Mouse (Mus musculus) frontal cortex, postnatal 14 days (tissue): ENCODE data around the gene Nrf1.

Source experiments
- DNase-seq, 2 experiments: peaks; one replicate each; pipeline ENCODE4 v3.0.0; 2022; ENCODE audit warnings: low spot score in 2 of 2

The Nrf1 gene

DNA sequence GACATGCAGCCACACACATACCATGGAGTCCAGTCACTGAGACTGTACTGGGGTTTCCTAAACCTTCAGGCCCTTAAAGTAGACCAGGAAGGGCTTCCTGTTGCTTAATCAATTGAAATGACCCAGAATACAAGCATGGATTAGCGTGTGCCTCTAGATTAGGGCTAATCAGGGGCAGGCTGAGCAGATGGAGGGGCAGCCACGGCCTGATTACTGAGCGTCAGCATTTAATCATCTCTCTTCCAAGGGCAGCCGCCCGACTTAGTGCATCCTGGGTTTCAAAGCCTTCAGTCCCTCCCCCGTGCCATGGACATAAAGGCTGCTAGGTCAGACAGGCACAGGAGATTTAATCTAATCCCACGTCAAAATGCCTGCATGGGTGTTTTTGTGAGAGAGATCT lies 99.3 kb downstream of the Nrf1 start:
- no peak for DNase-seq

DNA sequence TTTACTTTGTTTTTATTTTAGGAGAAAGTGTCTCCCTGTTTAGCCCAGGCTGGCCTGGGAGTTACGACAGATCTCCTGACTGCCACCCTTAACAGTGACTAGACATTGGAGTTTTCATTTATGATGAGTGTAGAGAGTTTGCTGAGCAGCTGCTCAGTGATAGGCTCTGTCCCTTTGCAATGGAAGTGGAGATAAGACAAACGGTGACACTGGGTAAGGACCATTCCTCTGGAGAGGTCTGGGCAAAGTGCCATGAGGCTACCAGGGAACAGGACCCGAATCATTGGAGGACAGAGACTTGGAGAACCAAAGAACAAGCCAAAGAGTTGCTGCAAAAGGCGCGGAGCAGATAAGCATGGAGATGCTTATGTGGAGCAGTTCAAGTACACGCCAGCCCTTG lies 100.0 kb downstream of the Nrf1 start:
- no peak for DNase-seq

DNA sequence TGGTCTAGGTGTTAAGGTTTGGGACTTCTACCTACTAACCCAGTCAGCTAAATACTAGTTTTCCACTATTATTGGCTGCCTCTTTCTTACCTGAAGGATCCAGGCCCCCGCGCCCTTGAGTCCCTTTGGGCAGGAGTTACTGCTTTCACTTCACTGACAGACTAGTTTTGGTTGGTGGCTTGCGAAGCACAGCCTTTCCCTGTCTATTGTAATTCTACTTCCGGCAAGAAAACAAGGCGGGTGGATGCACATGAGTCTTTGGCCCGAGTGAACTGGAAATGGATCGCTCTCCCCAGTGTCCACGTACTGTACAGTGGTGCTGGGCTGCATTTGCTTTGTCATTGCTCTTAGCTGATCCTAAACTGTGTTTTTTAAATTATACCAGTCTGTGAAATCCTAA lies 102.7 kb downstream of the Nrf1 start:
- no peak for DNase-seq

DNA sequence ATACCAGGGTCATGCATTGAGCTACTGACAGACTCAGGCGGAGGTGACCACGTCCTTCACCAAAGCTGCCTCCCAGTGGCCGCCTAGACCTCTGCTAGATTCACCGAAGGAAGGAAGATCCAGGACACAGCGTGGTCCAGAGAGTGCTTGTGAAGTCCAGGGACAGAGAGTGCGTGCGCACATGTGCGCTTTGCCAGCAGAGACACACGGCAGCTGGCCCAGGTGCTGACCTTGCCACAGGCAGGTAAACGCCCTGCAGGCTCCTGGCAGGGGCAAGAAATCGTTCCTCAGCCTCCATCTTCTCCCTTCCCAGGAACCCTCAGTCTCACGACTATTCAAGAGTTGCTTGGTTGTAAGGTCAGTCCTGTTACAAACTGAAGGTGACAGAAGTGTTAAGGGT lies 104.4 kb downstream of the Nrf1 start:
- no peak for DNase-seq

DNA sequence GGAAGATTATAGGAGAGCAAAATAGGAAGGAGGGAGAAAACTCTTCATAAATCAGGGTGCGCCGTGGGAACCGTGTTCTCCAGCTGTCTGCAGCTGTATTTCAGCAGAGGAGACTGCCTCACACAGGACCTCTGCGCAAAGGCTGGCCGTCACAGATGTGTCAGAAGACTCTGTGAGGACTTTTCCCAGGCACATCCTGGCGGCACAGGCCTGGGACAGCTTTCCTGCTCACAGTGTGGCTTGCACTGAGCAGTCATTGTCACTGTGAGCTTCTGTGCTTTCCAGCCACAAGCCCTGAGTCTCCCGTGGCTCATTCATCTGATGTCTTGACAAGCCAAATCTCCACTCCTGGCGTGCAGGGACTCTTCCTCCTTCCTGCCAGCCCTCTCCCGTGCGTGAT lies 104.9 kb downstream of the Nrf1 start:
- DNase-seq, result no peak

DNA sequence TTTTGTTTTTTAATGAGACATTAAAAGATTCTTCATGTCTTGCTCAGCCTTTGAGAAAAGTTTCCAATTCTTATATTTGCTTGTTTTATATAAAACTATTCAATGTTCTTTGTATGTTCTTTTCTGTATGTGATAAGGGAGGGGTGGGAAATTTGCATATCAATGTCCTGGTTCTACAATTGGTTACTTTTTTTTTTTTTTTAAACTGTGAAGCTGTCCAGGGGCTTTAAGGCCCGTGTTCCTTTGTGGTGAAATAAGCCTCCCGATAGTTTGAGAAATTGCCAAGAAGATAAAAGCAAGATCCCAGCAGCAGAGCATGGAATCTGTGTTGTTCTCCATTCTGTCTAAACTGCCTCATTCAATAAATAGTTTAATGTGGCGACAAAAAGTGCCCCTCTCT lies 105.3 kb downstream of the Nrf1 start:
- no peak for DNase-seq

DNA sequence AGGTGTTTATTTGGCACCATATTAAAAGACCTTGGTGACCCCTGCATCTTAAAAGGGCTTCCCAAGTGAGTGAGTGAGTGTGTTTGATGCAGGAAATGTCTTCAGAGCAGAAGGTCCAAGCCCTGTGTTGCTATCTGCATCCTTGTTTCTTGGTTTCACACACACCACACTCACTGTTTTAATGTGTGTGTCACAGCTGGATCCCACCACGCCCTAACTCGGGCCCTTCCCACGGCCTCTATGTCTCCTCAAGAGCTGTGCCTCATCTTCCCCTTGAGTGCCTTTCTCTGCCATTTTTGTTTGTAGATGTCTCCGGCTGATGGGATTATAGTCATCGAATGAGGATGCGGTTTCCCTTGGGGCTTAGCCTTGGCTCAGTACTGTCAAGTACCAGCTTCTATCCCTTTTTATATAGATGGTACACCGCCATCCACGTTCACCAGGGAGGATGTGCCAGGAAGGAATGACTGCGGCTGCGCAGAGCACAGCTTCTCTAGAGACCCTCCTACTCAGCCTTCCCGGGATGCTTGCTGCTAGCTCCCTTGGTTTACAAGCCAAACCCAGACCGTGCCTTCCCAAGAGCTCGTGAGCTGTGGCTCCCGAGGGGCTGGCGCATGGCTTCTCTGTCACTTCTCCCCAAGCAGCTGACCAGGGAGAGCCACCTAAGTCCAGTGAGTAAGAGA lies 106.1 kb downstream of the Nrf1 start:
- no peak for DNase-seq

DNA sequence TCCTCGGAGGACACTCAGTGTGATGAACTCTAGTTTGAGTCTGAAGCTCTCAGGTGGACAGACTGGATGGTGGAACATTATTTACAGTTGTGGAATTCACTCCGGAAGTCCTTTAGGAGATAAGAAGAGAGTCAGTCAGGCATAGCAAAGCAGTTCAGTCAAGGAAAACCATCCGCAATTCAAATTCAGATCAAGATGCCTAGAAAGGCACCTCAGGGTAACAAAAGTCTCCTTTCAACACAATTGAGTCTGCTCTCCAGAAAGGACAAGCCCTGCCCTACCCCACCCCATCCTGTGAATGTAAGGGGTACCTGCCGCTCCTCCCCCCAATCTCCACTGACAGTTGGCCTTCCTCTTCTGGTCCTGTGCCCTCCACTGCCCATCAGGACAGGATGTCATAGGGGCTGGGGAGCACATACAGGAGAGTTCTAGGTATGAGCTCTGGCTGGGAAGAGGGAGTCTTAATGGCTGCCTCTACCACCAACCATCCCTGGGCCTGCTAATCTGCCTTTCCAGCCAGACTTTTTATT lies 111.8 kb downstream of the Nrf1 start:
- DNase-seq, result no peak

DNA sequence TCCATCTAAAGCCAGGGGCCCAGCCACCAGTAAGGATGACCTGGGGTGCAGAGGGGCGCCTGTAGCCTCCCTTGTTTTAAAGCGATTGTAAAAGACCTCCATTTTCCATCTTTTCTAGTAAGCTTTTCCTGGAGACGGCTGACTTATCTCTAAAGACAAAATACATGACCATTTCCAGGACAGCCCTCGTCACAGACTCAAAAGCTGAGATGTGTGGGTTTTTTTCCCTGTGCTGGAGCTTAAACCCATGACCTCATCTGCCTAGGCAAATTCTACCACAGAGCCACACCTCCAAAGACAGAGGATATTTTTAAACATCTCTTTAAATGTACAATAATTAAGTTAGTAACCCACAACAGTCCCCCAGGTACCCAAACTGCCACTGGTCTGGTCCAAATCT lies 112.6 kb downstream of the Nrf1 start:
- no peak for DNase-seq

DNA sequence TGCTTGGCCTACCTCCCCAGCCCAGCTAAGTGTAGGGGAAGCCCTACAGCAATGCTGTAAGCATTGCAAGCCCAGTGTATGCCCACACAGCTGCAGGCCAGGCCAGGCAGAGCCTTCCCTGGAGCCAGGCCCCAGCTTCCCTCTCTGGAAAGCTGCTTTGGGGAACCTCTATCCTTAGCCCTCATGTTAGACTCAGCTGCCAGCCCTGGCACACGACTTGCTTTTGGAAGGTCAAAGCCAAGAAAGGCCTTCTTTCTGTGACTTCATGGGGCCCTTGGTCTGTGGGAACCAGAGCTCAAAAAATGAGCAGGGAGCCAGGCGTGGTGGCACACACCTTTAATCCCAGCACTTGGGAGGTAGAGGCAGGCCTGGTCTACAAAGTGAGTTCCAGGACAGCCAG lies 113.8 kb downstream of the Nrf1 start:
- DNase-seq, result no peak

DNA sequence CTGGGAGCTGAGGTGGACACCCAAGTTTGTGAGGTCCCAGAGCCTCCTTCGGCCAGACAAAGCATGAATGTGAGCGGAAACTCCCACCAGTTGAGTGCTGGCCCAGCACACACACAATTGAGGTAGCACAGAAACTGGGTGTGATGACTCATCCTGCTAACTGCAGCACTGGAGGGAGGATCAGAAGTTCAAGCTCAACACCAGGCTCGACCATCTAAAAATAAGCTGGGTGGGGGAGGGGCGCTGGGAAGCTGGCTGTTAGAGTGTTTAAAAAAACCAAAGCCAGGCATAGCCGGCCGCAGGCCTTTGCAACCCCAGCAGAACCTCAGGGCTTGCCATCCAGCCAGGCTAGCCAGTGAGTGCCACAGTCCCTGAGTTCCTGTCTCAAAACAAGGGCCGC lies 114.3 kb downstream of the Nrf1 start:
- no peak for DNase-seq

DNA sequence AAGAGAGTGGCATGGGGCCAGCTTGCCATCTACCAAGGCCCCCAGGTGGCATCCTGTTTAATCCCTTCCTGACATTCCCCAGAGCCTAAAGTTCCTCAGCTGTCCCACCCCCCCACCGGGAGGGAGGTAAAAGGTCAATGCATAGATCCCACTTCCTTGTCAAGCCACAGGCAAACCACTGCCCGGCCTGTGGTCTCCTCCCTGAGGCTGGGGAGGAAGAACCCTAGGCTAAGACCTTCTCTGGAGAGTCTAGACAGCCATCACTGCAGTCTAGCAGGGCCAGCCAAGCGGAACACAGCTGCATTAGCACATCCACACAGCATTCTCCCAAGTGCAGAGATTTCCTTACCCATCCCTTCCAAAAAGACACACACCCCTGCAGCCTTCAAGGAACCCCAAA lies 118.6 kb downstream of the Nrf1 start:
- DNase-seq, result no peak

DNA sequence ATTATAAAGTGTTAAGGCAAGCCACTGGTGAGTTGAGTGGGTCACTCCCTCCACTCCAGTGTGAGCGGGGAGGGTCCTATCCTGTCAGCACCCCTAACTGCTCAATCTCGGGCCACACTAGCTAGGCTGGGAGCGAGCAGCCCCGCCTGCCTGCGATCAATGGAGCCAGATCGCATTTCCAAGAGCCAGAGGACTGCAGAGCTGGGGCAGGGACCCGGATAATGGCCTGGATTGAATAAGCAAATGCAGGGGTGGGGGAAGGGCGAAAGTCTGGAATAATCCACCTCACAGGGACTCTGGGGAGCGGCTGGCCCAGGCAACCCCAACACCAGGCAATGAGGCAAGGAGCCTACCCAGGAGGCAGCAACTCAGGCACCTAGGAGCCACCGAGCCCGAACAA lies 119.4 kb downstream of the Nrf1 start:
- DNase-seq, result no peak

DNA sequence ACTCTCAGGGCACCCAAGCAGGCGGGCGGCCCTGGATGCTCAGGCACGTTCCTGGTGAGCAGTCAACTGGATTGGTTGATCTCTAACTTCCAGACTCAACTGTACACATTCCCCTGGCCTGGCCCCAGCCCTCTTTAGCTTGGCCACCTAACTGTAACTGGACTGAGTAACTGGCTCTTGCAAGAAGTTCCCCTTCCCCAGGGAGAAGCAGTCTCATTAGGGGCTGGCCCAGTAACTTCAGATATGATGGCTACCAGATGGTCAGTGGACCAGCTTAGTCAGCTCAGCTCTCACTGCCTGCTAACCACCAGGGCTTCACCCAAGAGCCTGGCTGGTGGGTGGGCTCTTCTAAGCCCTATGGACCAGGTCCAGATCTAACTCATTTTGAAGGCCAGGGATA lies 120.5 kb downstream of the Nrf1 start:
- no peak for DNase-seq

DNA sequence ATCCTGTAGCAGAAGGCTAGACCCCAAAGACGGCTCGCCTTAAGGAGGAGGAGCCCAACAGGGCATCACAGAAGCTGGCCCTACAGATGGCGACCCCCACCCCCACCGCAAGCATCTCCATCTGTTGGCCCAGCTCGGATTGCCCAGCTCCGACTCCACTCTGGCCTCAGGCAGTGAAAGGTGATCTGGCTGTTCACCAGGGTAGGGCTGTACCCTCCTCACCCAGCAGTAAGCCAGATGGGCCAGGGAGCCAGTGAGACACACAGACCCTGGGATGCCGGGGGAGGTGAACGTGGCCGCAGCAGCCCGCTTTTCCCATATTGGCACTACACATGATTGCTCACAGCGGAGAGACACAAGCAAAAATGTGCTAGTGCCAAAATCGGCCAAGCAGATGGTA lies 121.4 kb downstream of the Nrf1 start:
- no peak for DNase-seq

DNA sequence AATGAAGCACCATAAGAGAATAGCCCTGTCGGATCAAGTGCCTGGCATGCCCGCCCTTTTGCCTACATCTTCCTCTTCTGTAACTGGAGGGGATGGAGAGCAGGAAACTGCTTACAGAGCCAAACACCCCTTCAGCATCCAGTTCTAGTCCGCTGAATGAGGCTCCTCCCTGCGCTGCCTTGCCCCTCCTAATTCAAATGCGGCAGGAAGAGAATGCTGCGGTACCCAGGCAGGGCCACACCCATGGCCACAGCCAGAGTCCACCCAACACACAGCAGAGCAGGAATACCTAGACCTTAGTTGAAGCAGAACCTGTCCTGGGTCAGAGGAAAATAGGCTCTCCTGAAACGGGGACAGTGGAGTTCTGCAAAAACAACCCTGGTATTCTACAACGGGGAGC lies 123.4 kb downstream of the Nrf1 start:
- DNase-seq, result no peak

DNA sequence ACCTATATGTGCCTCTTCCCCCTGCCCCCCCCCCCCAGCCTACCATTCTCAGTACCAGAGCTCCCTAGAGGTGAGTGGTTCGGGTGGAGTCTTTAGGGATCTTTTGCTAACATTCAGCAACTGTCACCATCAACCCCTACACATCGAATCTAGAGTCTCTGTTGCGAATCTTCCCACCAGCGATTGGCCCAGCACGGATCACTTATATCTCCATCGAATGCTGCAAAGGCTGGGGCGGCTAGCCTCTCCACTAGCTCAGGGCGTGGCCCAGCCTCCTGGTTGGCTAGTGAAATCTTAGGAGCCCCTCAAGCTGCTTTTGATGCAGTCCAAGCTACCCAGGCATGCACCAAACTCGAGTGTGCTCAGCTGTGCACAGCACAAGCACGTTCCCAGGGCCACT lies 124.2 kb downstream of the Nrf1 start:
- DNase-seq, result no peak

DNA sequence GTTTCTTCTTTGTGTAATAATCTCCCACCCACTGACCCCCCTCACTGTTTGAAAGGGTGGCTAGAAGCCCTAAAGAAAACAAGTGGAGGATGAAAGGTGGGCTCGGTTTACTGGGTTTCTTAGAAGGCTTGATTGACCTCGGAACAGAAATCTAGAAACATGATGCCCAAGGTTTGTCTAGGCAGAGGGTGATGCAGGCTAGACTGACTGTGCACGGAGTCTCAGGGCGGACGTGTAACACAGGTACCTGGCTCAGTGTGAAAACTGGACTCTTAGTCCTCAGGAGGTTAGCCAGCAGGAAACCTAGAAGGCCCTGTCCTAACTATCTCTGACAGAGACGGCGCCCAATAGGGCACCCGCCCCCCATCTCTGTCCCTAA lies 124.6 kb downstream of the Nrf1 start:
- no peak for DNase-seq

DNA sequence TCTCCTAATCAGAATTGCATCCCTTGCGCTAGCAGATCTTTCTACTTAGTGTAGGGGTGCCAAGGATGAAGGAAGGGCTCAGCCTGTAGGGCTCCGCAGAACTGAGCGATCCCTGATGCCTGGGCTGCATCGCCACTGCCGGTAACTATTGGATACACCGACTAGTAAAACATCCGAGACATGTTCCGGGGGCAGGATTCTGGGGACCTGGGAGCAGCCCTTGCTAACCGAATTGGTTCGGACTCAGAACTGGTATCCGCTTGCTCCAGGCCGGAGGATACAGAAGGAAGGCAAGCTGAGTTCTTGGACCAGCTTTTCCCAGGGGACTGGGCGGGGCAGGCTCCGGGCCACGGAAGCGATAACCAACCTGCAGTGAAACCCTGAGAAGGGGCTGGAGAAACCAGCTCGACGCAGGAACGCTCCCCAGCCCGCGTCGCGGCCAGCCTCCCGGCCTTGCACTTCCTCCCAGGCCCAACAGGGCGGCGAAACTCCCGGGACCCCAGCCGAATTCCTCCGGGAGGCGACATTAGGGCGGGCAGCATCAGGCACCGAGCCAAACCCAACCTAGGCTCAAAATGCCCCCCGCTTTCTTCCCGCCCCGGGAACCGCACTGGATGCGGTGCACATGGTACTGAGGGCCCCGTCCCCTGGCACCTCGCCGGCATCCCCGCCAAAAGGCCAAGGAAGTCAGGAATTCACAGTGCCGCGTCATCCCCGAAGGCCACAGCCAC lies 125.2 kb downstream of the Nrf1 start:
- no peak for DNase-seq

DNA sequence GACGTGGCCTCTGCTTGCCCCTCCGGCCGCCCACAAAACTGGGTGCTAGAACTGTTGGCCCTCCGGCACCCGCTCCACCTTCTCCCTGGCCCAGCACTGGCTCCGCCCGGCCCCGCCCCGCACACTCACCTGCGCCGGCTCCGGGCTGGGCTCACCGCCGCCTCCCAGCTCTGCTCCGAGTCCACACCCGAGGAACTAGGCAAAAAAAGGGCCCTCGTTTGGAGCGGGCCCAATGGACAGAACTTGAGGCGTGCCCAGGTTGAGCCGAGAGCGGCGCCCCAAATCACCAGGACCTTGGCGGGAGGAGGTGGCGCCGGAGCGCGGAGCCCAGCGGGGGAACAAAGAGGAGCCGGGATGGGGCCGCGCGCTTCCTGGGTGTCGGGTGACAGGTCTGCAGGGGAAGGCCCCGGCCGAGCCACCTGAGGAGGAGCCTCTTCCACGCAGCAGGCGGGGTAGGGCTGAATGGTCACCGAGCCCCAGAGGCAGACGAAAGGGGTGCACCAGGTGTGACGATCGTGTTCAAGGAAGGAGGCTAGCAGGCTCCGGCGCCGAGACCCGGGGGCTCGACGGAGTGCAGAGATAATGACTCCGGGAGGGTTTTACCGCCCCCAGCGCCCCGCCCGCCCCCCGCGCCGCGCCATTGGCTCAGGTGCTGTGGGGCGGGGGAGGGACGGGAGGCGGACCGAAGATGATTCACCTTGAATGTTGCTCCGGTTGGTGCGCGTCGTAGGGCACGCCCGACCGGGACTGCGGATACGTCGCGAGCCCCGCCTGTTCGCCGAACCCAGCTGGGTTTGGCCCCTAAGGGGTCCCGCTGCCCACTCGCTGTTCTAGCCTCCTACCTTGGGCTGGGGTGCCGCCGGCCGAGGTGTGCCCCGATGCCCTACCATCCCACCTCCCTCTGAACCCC lies 126.0 kb downstream of the Nrf1 start:
- DNase-seq, result no peak

DNA sequence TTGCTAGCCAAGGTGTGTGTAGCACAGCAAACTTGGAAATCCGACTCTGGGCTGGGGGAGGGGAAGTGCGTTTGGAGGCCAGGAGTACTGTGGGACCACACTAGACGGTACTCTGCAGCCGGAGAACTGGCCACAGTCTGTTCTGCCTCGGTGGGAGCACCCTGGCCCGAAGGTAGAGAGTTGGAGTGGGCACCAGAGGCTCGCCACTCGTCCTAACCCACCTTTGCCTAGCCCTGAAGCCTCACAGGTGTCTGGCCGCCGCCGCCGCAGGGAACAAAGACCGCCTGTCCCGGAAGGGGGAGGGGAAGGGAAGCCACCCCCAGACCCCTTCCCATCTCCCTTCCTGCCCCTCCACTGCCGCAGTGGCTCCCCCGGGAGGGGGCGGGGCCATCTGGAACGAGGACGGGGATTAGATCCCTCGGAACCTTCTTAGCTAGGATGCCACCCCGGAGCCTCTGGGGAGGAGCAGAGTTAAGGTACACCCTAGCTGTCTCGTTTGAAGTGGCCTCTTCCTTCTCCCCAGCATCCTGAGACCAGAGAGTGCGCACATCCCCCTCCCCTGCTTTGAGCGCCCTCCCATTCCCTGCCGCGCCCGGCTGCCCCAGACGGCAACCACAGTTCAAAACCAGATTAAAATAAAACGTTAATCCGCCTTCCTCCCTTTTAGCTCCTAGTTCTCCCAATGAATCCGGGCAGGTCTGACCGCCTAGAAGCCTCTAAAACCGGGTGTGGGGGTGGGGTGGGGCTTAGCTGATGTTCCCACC lies 126.9 kb downstream of the Nrf1 start:
- no peak for DNase-seq
